Mouse (Mus musculus): ENCODE measurements at regions not wholly inside any gene's neighbourhood (a gene's known extent, or its start where the extent isn't known, plus 50 kb on each side); places are given as distances from the start of the nearest gene placed in this dataset.
A peak's percentile ranks its signal among the peaks of the same experiment; 100 is the strongest.

DNA sequence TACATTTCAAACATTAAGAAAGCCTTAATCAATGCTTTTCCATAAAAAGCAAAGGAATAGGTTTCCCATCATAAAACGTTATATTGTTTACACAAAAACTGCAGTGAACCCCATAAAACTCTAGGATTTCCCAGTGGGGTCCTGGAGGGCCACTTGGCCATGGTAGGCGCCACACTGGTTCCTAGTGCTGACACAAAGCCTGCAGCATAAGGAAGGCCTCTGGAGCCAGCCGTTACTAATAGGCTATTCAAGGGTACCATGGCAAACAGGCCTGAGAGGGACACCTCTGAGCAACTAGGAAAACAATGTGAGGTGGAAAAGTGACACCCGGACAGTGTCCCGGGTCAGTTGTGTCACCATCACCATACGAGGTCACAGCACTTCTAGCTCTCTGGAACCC is 231.9 kb downstream of the Ttc32 start:
- DNase-seq (ENCODE audit: low spot score in 2 of 2) = no peak

DNA sequence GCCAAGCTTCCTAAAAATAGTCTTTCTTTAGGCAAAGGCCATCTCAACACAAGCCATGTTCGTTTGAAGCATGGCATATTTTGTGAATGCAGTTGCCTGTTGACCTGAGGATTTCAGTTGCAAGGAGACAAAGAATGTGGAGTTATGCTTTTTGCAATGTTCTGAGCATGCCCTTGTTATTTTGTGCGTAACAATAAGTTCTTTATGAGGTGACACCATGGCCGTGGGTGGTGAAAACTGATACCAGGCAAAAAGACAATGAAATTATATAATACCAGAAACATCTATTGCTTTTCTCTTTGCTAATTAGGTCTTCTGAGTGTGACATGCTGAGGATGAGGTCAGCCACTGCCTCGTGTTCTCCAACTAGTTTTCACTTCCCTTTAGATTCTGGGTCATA is 236.4 kb downstream of the Ttc32 start:
- no peak for DNase-seq (ENCODE audit: low spot score in 2 of 2)

DNA sequence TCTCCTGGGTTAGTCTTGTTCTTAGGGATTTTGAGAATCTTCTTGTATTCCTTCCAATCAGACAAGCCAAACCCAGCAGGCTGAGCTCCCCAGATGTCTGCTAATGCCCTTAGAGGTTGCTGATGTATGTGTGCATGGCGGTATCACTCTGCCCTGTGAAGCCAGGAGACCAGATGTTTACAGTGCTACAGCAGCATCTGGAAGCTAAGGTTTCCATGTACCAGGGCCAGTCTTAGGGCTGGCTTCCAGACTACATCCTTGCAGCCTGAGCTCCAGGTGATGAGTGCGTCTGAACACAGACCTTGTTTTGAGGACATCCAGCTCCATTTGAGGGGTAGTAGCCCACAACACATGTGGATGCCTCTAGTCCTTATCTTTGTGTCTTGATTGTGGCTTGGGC is 241.7 kb downstream of the Ttc32 start:
- DNase-seq (ENCODE audit: low spot score in 2 of 2) = no peak

DNA sequence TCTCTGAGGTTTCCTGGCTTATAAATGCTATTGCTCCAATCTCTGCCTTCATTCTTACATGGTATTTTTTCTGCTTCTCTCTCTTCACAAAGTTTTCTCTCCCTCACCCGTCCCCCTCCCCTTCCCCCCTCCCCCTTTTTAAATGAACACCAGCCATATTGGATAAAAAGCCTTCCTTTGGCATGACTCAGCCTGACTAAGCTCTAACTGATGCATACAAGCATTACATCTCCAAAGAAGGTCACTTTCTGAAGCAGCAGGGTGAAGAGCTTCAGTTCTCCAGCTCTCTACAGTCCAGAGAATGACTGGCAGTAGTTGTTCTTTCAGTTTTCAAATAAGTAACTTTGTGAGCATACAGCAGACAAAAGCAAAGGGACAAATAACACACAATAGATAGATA is 244.4 kb downstream of the Ttc32 start:
- no peak for DNase-seq (ENCODE audit: low spot score in 2 of 2)

DNA sequence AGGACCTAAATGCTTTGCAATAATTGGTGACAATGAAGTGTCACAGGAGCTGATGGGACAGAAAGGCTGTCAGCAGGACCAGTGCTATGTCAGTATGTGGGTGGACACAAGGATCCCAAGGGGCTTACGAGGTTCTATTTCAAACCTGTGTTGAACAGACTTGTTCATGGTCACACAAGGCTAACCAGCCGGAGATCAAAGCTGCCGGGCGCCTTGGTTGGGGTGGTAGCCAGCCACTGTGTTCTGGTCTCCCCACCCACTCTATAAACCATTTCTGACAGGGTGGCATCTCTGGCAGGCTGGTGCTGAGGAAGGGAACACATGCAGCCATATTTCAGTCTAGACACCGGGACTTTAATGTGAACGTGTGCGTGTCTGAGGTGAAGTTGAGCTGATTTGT is 245.9 kb downstream of the Ttc32 start:
- DNase-seq (ENCODE audit: low spot score in 2 of 2) = no peak

DNA sequence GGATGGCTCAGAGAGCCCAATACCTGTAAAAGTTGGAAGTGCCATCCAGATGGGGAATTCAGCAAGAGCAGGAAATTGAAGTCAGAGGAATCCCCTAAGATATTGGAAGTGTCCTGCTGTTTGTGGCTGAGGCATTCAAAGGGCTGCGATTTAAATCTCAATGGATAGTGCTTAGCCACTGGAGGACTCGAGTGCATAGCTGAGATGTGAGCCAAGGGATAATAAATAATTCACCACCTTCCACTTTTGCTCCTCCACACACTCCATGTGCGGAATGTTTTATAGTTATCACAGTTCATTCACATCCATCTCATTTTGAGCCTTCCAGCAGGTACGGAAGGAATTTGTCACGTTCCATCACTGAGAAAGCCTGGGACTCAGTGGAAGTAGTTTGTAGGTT is 248.9 kb downstream of the Ttc32 start:
- DNase-seq (ENCODE audit: low spot score in 2 of 2) = no peak

DNA sequence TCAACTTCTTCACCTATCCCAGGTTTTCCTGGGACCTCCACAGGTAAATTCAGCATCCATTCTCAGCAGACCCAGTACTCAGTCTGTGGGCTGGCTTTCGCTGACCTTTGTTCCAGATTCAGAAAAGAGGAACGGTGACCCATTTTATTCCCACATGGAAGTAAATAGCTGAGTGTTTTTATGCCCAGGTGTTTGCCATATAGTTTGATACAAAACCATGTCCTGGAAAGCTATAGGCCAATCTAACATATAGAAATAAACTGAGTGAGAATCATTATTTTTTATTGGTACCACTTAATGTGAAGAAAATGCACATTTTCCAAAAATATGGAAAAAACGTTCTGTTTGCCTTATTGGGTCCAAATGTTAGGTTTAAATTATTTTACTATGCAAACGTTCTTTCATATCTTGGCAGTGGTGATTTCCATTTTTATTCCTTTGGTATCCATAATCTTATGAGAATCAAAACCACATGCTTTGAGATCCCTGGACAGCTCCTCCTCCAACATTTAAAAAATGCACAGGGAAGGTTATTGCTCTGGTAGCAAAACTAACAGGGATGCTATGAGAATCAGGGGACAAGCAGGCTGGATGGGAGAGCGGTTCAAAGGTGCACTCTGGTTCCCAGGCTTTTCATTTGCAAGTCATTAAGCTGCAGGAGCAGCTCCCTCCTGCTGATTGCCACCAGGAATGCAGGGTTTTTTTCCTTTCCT is 250.3 kb downstream of the Ttc32 start:
- no peak for DNase-seq (ENCODE audit: low spot score in 2 of 2)

DNA sequence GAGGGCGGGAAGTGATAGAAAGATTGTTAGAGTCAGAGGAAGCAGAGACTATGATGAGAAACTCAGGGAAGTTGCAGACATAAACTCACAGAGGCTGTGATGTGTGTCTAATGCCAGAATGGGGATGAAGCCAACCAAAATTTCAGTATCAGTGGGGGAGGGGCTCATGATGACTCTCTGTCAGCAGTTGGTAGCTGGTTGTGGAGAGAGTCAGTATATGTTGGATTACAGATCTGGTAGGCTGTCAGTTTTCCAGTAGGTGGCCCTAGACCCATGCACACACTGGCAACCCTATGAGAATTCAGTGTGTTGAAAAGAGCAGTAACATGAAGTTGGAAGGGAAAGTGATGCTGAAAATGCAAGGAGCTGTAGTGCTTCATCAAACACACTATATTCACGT is 257.5 kb downstream of the Ttc32 start:
- DNase-seq (ENCODE audit: low spot score in 2 of 2) = no peak

DNA sequence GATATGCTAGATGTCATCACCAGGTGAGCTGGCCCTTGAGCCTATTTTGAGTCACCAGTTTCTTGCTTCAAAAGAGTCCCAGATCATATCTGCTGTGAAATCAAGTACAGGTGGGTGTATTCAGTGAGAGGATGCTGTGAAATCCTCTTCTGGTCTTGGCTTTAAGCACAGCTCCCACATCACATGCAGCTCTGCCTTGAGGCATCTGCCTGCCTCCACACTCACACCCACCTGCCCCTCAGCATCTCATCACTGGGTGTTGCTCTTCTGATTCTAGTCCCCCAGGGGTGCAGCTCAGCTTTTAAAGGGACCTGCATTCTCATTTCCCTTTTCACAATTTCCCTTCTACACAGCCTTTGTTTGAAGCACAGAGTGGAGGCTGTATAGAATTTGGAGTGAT is 262.9 kb downstream of the Ttc32 start:
- peak; percentile 55 to 83 for DNase-seq (ENCODE audit: low spot score in 2 of 2)

DNA sequence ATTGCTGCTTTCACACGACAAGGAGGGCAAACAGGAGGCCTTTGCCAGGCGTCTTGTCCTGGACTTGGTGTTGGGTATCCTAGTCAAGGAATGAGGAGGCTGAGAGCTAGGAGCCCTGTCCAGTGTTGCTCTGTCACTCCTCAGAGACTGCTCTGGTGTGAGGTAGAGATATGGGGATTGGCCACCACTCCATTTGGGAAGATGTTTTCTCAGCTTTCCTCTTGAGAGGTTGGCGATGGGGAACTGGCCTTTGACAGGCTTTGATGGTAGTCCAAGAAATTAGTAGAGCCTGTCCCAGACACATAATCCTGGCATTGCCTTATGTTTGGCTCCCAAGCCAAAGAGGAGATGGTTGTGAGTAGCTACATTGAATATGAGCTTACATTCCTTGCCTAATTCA is 265.4 kb downstream of the Ttc32 start:
- DNase-seq (ENCODE audit: low spot score in 2 of 2) = no peak

DNA sequence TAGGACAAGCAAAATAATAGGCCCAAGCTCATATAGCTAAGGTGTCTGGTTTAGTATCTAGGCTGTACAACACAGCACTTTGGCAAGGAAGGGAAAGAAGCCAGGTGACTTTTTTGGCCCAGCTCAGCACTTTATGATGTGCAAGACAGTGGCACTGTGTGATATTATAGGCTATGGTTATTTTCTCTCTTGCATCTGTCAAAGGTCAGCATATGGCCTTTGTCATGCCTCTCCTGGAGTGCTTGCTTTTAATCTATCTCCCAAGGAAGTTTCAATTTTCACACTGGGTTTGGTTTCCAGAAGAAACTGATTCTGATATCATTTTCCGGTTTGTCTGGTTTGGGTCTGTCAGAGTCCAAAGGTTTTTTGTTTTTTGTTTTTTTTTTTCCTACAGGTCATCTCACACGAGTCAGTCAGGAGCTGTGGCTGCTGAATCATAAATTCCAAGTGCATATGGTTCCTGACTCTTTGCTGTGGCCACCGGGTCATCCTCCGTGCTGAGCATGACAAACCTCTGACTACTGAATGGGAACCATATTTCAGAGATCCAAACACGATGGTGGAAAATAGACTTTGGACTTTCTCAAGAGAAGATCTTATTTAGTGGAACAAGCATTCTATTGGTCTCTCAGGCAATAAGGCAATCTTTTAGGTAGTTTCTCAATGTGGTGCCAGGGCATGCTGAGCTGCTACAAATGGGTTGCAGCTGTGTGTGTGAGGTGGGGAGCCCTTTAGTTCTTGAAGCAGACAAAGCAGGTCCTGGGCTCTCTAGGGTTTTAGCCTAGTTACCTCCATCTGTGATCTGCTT is 269.3 kb downstream of the Ttc32 start:
- DNase-seq (ENCODE audit: low spot score in 2 of 2) = no peak

DNA sequence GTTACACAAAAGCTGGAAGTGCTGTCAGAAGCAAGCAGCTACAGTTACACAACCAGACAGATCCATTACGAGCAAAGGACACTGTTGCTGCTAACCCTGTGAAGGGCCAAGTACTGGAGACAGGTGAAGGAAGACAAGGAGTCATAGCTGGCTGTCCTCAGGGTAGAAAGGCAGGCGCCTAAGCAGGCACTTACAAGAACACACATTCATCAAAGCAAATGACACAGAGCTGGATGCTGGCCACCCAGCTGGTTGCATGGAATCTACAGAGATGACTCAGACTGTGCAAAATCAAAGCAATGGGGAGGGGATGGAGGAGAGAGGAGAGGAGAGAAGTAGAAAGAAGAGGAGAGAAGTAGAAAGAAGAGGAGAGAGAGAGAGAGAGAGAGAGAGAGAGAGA is 265.8 kb upstream of the Osr1 start:
- DNase-seq (ENCODE audit: low spot score in 2 of 2) = no peak

DNA sequence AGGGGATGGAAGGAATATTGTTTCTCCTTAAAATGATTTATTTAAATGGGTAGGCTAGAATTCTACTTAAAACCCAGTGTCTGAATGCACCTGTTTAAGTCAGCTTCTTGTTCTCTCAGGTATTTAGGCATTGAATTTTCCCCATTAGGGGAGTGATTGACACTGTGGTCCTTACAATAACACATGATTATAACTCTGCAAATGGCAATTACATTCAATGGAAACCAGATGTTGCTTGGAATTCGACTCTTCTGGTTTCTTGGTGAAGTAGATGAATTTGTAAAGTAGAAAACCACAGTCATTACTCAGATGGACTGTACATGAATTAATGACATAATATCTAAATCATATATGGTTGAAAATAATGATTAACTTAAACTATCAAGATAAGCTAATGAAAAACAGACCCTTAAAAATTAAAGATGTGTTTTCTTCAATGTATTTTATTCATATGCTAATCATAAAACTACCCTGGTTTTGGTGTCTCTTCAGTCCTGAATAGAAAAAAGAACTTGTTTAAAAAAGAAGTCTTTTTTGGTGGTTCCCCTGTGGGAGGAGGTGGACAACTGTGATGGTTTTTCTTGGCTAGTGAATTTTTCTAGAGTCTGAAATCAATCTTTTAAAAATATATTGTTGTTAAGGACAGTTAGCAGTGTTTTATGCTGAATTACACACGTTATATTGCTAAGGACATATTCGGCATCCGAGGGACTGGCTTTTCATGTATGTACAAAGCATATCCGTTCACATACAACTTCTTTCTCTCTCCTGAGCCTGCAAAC is 231.8 kb upstream of the Osr1 start:
- DNase-seq (ENCODE audit: low spot score in 2 of 2) = peak in 1 of 2 experiments; percentile 2

DNA sequence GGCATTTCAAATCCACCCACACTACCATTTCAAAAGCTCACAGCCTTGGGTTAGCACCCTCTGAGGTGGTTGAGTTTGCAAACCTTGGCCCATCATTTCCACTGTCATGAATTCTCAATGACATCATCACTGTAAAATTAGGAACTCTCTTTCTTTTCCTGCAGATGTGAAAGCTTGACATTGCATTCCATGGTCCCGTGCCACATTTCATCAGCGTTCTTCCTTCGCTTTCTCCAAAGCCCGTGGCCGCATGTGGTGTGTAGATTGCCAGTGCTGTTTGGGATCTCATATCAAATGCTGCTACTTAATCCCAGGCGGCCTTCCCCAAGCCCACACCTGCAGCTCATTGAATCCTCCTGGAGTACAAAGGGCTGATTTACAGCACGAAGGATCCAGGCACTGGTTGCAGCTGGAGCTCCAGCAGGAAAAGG is 231.1 kb upstream of the Osr1 start:
- peak; percentile 2 to 3 for DNase-seq (ENCODE audit: low spot score in 2 of 2)

DNA sequence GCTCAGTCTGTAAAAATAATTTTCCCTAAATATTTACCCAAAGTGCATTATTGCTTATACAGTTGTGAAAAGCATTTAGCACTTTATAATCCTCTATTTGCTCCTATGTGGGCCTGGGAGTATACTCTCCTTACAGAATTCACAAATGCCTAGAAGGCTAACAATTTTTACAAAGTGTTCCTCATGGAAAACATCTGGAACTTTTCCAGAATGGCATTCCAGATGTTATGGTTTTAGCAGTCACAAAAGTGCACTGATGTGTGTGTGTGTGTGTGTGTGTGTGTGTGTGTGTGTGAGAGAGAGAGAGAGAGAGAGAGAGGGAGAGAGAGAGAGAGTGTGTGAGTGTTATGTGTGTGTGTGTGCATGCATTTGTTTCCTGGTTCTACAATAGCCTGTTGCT is 229.1 kb upstream of the Osr1 start:
- no peak for DNase-seq (ENCODE audit: low spot score in 2 of 2)

DNA sequence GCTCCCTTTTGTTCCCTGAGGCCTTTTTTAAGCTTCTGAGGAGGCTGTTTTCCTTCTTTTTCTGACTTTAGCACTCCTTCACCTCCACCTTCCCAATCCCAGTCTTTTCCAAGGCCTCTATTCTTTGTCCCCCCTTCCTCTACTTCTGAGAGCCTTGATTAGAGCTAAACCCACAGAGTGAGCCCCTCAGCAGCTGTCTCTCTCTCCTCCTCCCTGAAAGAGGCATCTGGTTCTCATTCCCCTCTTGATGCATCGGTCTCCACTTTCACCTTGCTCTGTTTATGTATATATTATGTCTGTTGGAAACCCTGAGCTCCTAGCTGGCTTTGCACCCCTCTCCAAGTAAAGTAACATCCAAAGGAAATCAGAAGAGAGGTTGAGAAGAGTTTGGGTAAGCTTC is 224.6 kb upstream of the Osr1 start:
- no peak for DNase-seq (ENCODE audit: low spot score in 2 of 2)

DNA sequence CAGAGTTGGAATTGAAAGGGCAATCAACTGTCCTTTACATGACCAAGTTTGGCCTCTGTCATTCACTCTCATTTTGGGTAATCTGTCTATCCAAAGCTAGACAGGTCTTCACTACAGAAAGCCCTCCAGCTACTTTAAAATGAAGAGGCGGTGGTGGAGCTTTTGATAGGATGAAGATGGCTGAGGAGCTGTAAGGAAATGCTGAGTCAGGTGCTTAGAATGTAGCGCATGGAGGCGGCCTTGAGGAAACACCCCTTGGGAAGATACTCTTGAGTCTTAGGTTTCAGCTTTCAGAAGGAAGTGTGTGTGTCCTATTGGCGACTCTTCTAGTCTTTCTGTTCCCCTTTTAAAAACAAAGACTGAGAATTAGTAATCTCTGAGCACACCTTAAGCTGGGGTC is 214.4 kb upstream of the Osr1 start:
- DNase-seq (ENCODE audit: low spot score in 2 of 2) = no peak

DNA sequence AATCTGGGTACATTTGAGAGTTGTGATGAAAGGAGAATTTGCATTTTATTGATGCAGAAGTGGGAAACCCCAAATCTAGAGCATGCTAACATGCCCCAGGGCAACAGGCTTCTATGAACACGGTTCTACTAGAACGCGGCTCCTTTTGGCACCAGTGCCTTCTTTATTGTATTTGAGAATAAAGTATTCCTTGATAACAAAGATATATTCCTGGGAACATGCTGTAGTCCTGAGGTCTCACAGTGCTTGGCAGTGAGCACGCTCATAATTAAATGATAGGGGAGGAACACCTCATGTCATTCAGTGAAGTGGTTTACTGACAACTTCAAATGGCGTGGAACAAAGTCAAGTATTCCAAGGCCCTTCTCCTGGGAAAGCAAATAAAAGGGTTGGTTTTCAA is 212.1 kb upstream of the Osr1 start:
- no peak for DNase-seq (ENCODE audit: low spot score in 2 of 2)

DNA sequence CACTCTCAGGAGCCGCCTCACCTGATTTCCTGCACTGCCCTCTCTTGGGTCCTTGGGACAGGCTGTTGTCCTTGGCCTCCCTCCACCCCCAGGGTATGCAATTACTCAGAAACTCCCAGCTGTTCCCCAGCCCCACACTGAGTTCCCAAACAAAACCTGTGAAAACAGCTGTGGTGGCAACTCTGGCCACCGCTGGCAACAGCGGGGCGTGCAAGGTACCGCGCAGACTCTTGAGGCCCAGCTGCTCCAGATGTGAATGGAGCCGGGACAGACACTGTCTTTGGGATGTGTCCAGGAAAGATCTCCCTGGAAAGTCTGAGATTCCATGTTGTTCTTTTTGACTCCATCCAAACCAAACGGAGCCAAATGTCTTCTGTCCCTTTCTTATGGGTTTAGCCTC is 211.0 kb upstream of the Osr1 start:
- DNase-seq (ENCODE audit: low spot score in 2 of 2) = no peak

DNA sequence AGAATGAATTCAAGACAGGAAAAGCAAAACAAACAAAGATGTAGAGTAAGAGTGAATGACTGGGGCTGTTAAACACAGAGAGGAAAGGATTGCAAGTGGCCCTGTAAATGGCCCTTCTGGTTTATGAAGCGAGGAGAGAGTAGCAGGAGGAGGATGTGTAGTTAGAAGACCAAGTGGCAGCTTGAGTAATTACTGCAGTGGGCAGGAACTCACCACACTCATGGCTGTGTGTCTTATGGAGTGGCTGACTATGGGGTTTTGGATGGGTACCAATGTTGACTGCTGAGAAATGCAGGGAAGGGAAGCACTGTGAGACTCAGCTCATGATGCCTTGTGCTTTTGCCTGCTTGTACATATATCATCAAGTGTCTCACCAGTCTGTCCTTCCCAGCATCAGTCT is 204.0 kb upstream of the Osr1 start:
- DNase-seq (ENCODE audit: low spot score in 2 of 2) = no peak

DNA sequence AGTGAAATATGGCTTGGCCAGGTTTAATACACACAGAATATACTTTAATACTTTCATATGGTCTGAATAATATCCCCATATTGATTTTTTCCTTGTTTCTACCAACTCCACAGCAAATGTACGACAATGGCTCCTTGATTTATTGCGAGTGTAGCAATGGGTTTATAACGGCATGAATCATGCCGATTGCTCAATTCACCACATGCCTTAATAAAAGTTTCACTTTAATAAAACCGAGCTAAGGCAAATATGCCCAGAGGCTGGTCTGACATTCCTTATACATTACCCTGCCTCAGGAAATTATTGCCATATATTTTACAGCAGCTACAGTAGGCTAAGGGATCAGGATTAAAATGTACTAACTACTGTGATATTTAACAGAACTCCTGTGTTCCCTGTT is 201.2 kb upstream of the Osr1 start:
- no peak for DNase-seq (ENCODE audit: low spot score in 2 of 2)

DNA sequence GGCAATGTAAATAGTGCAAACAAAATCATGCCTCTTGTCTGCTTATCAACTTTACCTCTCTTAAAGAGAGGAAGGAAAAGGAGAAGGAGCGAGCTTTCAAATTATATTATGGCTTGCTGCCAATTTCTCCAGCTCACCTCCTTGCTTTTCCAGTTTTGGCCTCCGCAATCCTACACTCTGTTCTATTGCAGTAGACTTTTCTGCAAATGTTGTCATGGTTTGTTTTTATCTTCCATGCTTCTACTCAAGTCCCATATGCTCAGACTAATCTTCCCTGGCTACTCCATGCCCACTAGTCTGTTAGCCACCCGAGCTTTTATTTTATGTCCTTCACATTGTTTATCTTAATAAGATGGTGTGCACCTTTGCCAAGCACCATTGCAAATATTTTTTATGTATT is 168.0 kb upstream of the Osr1 start:
- DNase-seq (ENCODE audit: low spot score in 2 of 2) = peak in 1 of 2 experiments; percentile 1

DNA sequence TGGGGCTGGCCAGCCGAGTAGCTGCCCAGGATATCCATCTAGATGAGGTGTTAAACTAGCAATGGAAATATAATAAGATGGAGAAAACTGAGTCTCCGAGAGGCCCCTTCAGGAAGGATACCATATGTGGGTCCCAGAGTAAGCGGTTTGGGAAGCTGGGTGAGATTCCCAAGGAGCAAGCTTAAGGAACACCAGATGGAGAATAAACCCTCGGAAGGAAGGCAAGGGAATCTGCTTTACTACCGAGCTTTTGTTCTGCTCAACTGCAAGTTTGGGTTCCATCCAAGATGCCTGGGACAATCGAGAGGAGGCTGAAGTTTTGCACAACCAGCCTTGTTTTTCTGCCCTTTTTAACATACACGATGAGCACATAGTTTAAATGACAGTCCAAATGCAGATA is 164.9 kb upstream of the Osr1 start:
- DNase-seq (ENCODE audit: low spot score in 2 of 2) = no peak

Measured in right cerebral cortex, postnatal 36 days (tissue).